Mouse (Mus musculus): ENCODE measurements at regions not wholly inside any gene's neighbourhood (a gene's known extent, or its start where the extent isn't known, plus 50 kb on each side); places are given as distances from the start of the nearest gene placed in this dataset.
"Not testable (repeated sequence)": the region's sequence is repeated elsewhere in the genome, so short reads cannot be mapped to it uniquely, and the experiment has no call there.

- not testable (repeated sequence) for H3K36me3 ChIP-seq (replicated peaks; ENCODE audit: control insufficient read depth, insufficient read depth, low read depth); DNase-seq (ENCODE audit: low read depth in 3 of 3, low spot score in 3 of 3); H3K4me2 ChIP-seq (ENCODE audit: low read depth); H3K9ac ChIP-seq (replicated peaks); H3K4me1 ChIP-seq (replicated peaks; ENCODE audit: control insufficient read depth in 2 of 2, insufficient read depth in 2 of 2, low read length in 1 of 2); H3K27me3 ChIP-seq (ENCODE audit: control insufficient read depth, insufficient read depth, low read length); H3K4me3 ChIP-seq (ENCODE audit: insufficient read depth in 1 of 2, low read depth in 2 of 2, low read length in 2 of 2); H3K9me3 ChIP-seq (ENCODE audit: control insufficient read depth, low read length); ATAC-seq (ENCODE audit: insufficient read depth); H3K27ac ChIP-seq
- WGBS (ENCODE audit: insufficient replicate concordance), result 70% methylated on average over 8 of the region's 14 CpGs
Observed at GRCm38 (mm10) chr6:47745856-47746255, 67.4 kb downstream of the Pdia4 start.

- H3K4me2 ChIP-seq (ENCODE audit: low read depth); DNase-seq (ENCODE audit: low read depth in 3 of 3, low spot score in 3 of 3); H3K9me3 ChIP-seq (ENCODE audit: control insufficient read depth, low read length); H3K4me3 ChIP-seq (ENCODE audit: insufficient read depth in 1 of 2, low read depth in 2 of 2, low read length in 2 of 2); H3K36me3 ChIP-seq (replicated peaks; ENCODE audit: control insufficient read depth, insufficient read depth, low read depth); H3K4me1 ChIP-seq (replicated peaks; ENCODE audit: control insufficient read depth in 2 of 2, insufficient read depth in 2 of 2, low read length in 1 of 2); H3K27me3 ChIP-seq (ENCODE audit: control insufficient read depth, insufficient read depth, low read length); H3K27ac ChIP-seq; H3K9ac ChIP-seq (replicated peaks); ATAC-seq (ENCODE audit: insufficient read depth): not testable (repeated sequence)
- 17% methylated on average over 3 of the region's 20 CpGs for WGBS (ENCODE audit: insufficient replicate concordance)
Observed at GRCm38 (mm10) chr6:47743856-47744255, 69.4 kb downstream of the Pdia4 start.

DNA sequence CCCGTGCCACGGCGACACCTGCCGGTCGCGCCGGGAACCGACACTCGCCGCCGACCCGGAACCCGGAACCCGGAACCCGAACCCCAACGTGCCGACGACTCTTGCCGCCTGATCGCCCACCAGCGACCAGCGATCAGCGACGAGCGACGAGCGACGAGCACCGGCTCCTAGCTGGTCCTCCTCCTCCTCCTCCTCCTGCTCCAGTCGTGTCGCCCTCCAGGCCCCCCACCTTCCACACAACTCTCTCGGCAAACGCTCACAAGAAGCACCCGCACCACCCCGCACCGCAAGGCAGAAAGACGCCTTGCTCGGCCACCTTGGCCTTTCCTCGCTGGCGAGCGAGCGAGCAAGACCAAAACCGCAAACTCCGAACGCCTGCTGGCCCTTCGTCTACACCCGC lies 73.0 kb downstream of the Pdia4 start:
- not testable (repeated sequence) for H3K9me3 ChIP-seq (ENCODE audit: control insufficient read depth, low read length); H3K27ac ChIP-seq; H3K36me3 ChIP-seq (replicated peaks; ENCODE audit: control insufficient read depth, insufficient read depth, low read depth); DNase-seq (ENCODE audit: low read depth in 3 of 3, low spot score in 3 of 3); ATAC-seq (ENCODE audit: insufficient read depth); H3K27me3 ChIP-seq (ENCODE audit: control insufficient read depth, insufficient read depth, low read length); H3K4me1 ChIP-seq (replicated peaks; ENCODE audit: control insufficient read depth in 2 of 2, insufficient read depth in 2 of 2, low read length in 1 of 2)
- Histone ChIP-seq H3K4me2 (ENCODE audit: low read depth) (peak overlapping the region; percentile 60), H3K4me3 (ENCODE audit: insufficient read depth in 1 of 2, low read depth in 2 of 2, low read length in 2 of 2) (peak overlapping the region; percentile 44 to 55), H3K9ac (replicated peaks) (0 out of 2 replicates have a peak overlapping the region, but pooled peaks have one; percentile 51)
- WGBS (ENCODE audit: insufficient replicate concordance), result 4% methylated on average over 15 of the region's 47 CpGs

- not testable (repeated sequence) for H3K36me3 ChIP-seq (replicated peaks; ENCODE audit: control insufficient read depth, insufficient read depth, low read depth); ATAC-seq (ENCODE audit: insufficient read depth); H3K27me3 ChIP-seq (ENCODE audit: control insufficient read depth, insufficient read depth, low read length); H3K4me2 ChIP-seq (ENCODE audit: low read depth); H3K9me3 ChIP-seq (ENCODE audit: control insufficient read depth, low read length); H3K9ac ChIP-seq (replicated peaks); H3K4me1 ChIP-seq (replicated peaks; ENCODE audit: control insufficient read depth in 2 of 2, insufficient read depth in 2 of 2, low read length in 1 of 2); DNase-seq (ENCODE audit: low read depth in 3 of 3, low spot score in 3 of 3); H3K4me3 ChIP-seq (ENCODE audit: insufficient read depth in 1 of 2, low read depth in 2 of 2, low read length in 2 of 2); H3K27ac ChIP-seq
- WGBS (ENCODE audit: insufficient replicate concordance), result 4% methylated on average over 11 of the region's 26 CpGs
Observed at GRCm38 (mm10) chr6:47739696-47740095, 73.5 kb downstream of the Pdia4 start.

DNA sequence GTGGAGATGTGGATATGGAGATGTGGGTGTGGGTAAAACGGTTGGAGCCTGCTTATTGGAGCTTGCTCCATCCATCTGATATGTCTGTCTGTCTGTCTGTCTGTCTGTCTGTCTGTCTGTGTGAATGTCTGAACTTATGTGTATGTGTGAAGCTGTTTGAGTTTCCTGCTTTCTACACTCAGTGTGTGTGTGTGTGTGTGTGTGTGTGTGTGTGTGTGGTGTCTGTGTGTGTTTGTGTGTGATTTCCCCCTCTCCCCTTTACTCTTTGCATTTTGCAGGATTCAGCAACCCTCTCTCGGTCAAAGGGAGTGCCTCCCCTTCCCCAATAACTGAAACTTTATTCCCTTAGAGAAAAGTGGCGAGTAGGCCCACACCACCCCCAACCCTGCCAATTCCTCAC lies 75.3 kb downstream of the Pdia4 start:
- ATAC-seq (ENCODE audit: insufficient read depth); H3K9ac ChIP-seq (replicated peaks); H3K36me3 ChIP-seq (replicated peaks; ENCODE audit: control insufficient read depth, insufficient read depth, low read depth); DNase-seq (ENCODE audit: low read depth in 3 of 3, low spot score in 3 of 3); H3K4me2 ChIP-seq (ENCODE audit: low read depth); H3K9me3 ChIP-seq (ENCODE audit: control insufficient read depth, low read length); H3K27me3 ChIP-seq (ENCODE audit: control insufficient read depth, insufficient read depth, low read length); H3K4me3 ChIP-seq (ENCODE audit: insufficient read depth in 1 of 2, low read depth in 2 of 2, low read length in 2 of 2); H3K27ac ChIP-seq; H3K4me1 ChIP-seq (replicated peaks; ENCODE audit: control insufficient read depth in 2 of 2, insufficient read depth in 2 of 2, low read length in 1 of 2): not testable (repeated sequence)
- no CpG with 5 or more reads among the region's 3 CpGs for WGBS (ENCODE audit: insufficient replicate concordance)
